Mouse (Mus musculus): ENCODE measurements around the gene Tbl2. TPM values are rescaled to one million over a fixed set of nuclear protein-coding genes. Genes with fewer than 3 reads are reported as not detected.
A peak's percentile ranks its signal among the peaks of the same experiment; 100 is the strongest.

The Tbl2 gene
- total RNA-seq (2021) = 10 to 100 TPM; 11.2 to 14.6 TPM

DNA sequence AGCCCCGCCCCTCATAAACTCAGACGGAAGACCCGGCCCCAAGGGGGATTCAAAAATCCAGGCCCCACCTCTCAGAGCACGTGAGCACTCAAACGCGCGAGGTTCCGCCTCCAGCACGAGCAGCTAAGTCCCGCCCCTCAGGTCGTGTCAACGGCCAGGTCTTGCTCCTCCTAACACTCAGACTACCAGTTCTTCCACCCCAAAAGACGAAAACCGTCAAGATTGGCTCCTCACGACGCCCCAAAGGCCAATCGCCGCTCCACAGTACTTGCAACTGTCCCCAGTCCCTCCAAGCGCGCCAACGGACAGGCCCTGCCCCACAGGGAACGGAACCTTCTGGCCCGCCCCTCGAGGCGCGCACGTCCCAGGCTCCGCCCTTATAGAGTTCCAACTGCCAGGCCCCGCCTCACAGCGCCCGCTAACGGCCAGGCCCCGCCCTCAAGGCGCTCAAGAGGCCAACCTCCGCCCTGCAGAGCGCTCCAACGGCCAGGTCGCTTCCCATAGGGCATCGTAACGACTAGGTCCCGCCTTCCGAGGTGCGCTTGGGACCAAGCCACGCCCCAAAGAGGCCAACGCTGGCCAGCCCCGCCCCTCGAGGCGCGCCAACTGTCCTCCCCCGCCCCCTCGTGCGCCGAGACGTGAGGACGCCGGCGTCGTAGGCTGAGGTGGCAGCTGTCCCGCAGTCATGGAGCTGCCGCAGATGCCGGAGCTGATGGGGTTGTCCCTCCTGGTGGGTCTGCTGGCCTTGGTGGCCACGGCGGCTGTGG is at the start of gene Tbl2:
Tbl2 (plus strand) TSS at position 605 of the 767 bp plus-strand sequence.
- intact Hi-C loops (cut with DNase I) = no loop called here
- DNase-seq (ENCODE audit: low spot score) = peak; percentile 98

GRCm38 (mm10) chr5:135100981-135101380 is 48.5 kb upstream of the Tbl2 start:
- DNase-seq (ENCODE audit: low spot score) = no peak
- intact Hi-C loops (cut with DNase I) = no loop called here

DNA sequence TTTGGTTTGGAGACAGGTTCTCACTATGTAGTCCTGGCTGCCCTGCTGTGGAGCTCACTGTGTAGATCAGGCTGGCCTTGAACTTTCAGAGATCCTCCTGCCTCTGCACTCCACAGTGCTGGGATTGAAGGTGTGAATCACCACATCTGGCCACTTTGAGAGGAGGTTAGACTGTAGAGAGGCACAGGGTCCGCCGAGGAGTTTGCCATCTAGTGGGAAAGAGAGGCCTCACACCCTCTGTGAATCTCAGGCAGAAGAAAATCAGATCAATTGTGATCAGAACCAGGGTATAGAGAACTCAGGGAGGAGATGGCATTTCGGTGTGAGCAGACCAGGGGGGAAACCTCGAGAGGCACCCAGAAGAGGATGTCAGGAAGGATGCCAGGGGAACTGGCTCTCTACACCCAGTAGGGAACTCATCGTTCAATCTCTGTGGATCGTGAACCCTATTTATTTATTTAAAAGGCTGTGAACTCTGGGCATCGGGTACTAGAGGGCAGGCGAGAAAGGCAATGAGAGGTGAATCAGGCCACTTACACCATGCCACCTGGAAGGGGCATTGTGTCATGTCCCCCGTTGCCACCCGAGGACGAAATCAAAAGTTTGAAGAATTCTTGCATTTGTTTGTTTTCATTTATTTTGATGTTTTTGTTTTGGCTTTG is 45.3 kb upstream of the Tbl2 start:
- no peak for DNase-seq (ENCODE audit: low spot score)
- intact Hi-C loops (cut with DNase I) = no loop called here

- DNase-seq (ENCODE audit: low spot score) = peak; percentile 70
- intact Hi-C loops (cut with DNase I) = no loop called here
These were observed 42.6 kb upstream of the Tbl2 start for GRCm38 (mm10) chr5:135106758-135107256.

DNA sequence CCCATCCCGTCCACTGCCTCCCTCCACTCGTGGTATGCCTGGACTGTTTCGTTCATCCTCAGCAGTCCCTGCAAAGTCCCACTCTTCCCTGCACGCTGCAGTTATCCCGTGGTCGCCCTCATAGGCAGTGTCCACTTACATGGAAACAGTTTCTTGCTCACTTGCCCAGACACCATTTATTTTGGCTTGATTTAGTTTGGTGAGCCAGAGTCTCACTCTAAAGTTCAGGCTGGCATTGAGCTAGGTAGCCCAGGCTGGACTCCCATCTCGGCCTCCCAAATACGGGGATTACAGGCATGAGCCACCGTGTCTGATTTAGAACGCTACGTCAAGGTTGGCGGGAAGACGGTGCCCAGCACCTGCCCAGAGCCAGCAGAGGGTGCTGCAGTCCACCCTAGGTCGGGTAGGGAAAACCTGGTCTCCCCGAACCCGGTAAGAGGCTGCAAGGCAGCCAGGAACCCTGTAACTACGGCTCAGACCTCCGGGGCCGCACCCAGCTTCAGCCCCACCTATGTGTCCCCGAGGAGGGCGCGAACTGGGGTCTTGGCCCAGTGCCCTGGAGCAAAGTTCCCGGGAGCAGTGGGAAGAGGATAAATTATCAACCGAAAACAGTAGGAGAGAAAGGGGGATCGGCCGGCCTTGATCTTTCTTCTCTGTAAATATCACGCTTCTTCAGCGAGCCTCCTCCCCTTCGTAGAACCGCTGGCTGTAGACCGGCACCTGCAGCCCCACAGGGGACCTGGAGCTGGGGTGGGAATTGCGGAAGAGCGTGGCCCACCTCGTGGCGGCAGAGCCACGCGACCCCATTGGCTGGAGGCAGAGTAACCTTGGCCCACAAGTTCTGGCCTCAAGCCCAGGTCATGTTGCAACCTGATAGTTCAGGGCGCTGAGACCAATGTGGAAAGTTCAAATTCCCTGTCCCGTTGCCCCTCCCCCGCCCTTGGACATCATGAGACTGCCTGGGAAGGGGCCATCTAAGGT is 41.6 kb upstream of the Tbl2 start:
- peak; percentile 53 for DNase-seq (ENCODE audit: low spot score)
- intact Hi-C loops (cut with DNase I) = no loop called here

- no peak for DNase-seq (ENCODE audit: low spot score)
- intact Hi-C loops (cut with DNase I) = no loop called here
These were observed 40.4 kb upstream of the Tbl2 start for GRCm38 (mm10) chr5:135109017-135109416.

GRCm38 (mm10) chr5:135109426-135109825 is 40.0 kb upstream of the Tbl2 start:
- intact Hi-C loops (cut with DNase I) = no loop called here
- DNase-seq (ENCODE audit: low spot score) = no peak

DNA sequence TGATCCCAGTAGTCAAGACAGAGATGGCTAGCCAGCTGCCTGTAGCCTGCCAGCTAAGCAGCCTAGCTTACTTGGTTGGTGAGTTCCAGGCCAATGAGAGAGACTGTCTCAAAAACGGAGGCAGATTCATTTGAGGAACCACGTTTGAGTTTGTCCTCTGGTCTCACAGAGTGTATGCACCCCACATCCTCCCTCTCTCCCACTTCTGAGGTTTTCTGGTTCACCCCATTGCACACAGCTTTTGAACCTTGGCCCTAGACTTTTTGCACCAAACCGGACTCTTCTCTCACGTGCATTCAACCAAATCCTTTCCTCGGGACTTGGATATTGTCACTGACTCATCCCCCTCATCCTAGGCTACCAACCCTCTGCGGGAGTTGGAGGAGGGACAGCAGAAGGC is 39.5 kb upstream of the Tbl2 start:
- DNase-seq (ENCODE audit: low spot score) = no peak
- intact Hi-C loops (cut with DNase I) = loop anchor here (10.0 kb wide), 1 partner anchor 255 kb away; the partner anchor contains the start of gene Nsun5

GRCm38 (mm10) chr5:135113782-135114181 is 35.7 kb upstream of the Tbl2 start:
- DNase-seq (ENCODE audit: low spot score) = no peak
- intact Hi-C loops (cut with DNase I) = loop anchor here (10.0 kb wide), 1 partner anchor 251 kb away; the partner anchor contains the start of gene Nsun5

DNA sequence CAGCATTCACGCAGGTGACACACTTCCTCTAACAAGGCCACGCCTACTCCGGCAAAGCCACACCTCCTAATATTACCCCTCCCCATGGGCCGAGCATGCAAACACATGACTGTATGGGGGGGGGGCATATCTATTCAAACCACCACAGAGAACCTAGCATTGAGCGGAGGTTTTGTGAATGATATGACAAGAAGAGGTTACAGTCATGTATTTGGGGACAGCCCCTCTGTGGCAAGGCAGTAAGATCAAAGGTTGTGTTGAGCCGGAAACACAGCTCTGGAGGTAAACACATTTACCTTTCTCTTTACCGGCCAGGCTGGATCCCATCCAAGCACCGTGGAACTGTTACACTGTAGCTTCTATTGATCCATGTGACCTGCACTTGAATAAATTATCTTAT is 34.2 kb upstream of the Tbl2 start:
- intact Hi-C loops (cut with DNase I) = loop anchor here (10.0 kb wide), 1 partner anchor 250 kb away; the partner anchor contains the start of gene Nsun5
- DNase-seq (ENCODE audit: low spot score) = no peak

GRCm38 (mm10) chr5:135118589-135119081 is 30.8 kb upstream of the Tbl2 start:
- peak; percentile 36 for DNase-seq (ENCODE audit: low spot score)
- intact Hi-C loops (cut with DNase I) = loop anchor here (1.0 to 10.0 kb wide), 3 partner anchors 74 to 246 kb away; partner anchors contain the start of gene Nsun5

GRCm38 (mm10) chr5:135120753-135121152 is 28.7 kb upstream of the Tbl2 start:
- DNase-seq (ENCODE audit: low spot score) = no peak

GRCm38 (mm10) chr5:135126121-135126520 is 23.3 kb upstream of the Tbl2 start:
- no peak for DNase-seq (ENCODE audit: low spot score)
- intact Hi-C loops (cut with DNase I) = no loop called here

More at GRCm38 (mm10) chr5:135120753-135121152, 28.7 kb upstream of the Tbl2 start:
- intact Hi-C loops (cut with DNase I) = no loop called here

DNA sequence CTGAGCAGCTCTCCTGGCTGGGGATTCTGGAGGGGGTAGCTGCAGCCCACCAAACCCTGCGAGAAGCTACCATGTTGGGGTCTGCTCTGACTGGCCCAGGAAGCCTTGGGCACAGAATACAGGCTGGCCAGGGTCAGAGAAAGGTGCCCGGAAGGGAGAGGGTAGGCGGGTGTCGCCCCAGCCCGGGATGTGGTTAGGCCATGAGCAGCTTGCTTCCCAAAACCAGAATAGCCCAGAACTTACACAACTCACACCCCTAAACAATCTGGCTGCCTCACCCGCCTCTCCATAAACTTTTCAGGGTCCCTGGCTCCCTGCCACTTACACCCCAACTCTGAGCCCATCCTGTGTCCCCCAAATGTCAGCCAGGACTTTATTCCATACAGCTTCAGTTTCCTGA is 21.8 kb upstream of the Tbl2 start:
- intact Hi-C loops (cut with DNase I) = no loop called here
- DNase-seq (ENCODE audit: low spot score) = no peak

DNA sequence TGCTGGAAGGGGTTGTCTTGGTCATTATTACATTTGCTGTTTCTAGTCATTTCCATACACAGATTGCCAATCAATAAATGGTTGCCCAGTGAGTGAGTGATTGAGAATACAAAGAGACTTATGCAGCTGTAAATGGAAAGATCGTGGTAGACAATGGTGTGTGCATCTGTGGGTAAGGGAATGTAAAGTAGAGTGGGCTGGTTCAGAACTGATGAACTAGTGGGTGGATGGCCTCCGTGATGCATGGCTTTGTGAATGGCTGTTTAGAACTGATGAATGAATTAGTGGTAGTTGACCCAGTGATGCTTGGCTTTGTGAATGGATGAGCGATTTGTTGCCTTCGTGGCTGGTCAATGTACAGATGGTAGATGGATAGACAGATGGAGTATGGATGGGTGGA is 19.7 kb upstream of the Tbl2 start:
- intact Hi-C loops (cut with DNase I) = no loop called here
- DNase-seq (ENCODE audit: low spot score) = no peak

DNA sequence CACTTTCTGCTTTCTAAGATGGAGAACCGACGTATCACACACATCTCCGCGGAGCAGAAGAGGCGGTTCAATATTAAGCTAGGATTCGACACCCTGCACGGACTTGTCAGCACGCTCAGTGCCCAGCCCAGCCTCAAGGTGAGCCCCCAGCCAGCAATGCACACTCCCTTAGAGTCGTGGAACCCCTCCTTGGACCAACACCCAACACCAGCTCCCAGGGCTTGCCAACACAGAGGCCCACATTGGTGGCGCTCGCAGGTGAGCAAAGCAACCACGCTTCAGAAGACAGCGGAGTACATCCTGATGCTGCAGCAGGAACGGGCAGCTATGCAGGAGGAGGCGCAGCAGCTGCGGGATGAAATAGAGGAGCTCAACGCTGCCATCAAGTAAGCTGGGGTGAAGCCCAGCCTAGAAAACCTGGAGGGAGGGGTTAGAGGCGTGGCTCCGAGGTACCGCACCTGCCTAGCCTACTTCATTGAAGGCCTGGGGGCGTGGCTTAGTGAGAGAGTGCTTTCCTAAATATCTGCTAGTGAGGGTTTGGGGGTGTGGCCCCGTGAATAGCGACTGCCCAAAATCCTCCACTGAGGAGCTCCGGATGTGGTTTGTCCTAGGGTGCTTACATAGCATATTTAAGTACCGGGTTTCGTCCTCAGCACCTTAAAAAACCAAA is 15.6 kb upstream of the Tbl2 start:
- no peak for DNase-seq (ENCODE audit: low spot score)
- intact Hi-C loops (cut with DNase I) = no loop called here

GRCm38 (mm10) chr5:135134534-135134933 is 14.9 kb upstream of the Tbl2 start:
- DNase-seq (ENCODE audit: low spot score) = no peak
- intact Hi-C loops (cut with DNase I) = no loop called here

DNA sequence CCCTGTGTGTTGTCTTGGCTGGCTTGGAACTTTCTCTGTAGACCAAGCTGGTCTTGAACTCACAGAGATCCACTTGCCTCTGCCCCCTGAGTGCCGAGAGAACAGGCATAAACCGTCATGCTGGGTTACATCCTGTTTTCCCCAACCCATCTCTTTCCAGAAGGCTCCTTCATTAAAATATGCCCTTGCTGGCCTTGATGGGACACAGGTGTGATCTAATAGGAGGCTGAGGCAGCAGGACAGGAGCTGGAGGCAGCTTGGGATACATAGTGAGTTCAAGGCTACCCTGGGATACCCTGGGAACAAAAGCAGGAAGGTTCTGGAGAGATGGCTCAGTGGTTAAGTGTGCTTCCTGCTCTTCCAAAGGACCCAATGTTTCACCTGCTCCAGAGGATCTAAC is 9.6 kb upstream of the Tbl2 start:
- intact Hi-C loops (cut with DNase I) = no loop called here
- DNase-seq (ENCODE audit: low spot score) = no peak

DNA sequence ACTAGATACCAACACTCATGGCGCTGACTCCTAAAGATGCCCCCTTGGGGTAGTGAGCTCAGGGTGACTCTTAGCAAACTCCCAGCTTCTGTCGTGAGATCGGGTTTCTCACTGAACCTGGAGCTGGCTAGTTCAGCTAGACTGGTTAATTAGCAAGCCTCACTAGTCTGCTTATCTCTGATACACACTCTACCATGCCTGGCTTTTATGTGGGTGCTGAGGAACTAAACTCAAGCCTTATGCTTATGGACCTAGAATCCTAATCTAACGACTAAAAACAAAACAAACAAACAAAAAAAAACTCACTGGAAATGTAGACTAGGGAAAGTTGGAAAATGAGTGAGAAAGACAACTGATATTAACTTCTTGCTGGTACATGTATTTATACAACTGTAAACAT is 5.0 kb upstream of the Tbl2 start:
- intact Hi-C loops (cut with DNase I) = no loop called here
- no peak for DNase-seq (ENCODE audit: low spot score)

All from heart, postnatal 25 days (tissue).